Mouse (Mus musculus) macrophage (primary cell): ENCODE results near the gene A930017K11Rik. TPM values are rescaled to one million over a fixed set of nuclear protein-coding genes. Genes with fewer than 3 reads are reported as not detected.

ENCODE experiments used
- polyA plus RNA-seq: library from polyadenylated mRNA; stranded (reverse); fragments of 250-400 nt; gene quantifications from 3 replicates; pipeline ENCODE4 v1.2.4, GENCODE M21; 2018; ENCODE audit warnings: inconsistent platforms

A930017K11Rik gene
- polyA plus RNA-seq, 1 experiment from 2014 or later = not detected

Other genes starting within 250 kb of the A930017K11Rik start
- not detected in 3 replicates for gene Gng13, start 235.4 kb downstream of the A930017K11Rik start, polyA plus RNA-seq
- 0.80 to 5.9 TPM (median 1.1 TPM) in 3 replicates for gene Chtf18, start 225.1 kb downstream of the A930017K11Rik start, polyA plus RNA-seq
- gene Rpusd1, start 224.9 kb downstream of the A930017K11Rik start, polyA plus RNA-seq = 5.9 to 11.6 TPM (median 7.3 TPM) in 3 replicates
- not detected in 3 replicates for gene Mslnl, start 216.5 kb downstream of the A930017K11Rik start, polyA plus RNA-seq
- gene Msln, start 198.2 kb downstream of the A930017K11Rik start, polyA plus RNA-seq = not detected in 3 replicates
- 19.4 to 20.9 TPM (median 19.5 TPM) in 3 replicates for gene Narfl, start 178.8 kb downstream of the A930017K11Rik start, polyA plus RNA-seq
- 10.9 to 28.1 TPM (median 26.5 TPM) in 3 replicates for gene Haghl, start 166.9 kb downstream of the A930017K11Rik start, polyA plus RNA-seq
- not detected in 3 replicates for gene Ccdc78, start 166.0 kb downstream of the A930017K11Rik start, polyA plus RNA-seq
- 12.9 to 59.3 TPM (median 54.8 TPM) in 3 replicates for gene Fam173a, start 159.7 kb downstream of the A930017K11Rik start, polyA plus RNA-seq
- gene AC134908.4, start 156.9 kb downstream of the A930017K11Rik start, polyA plus RNA-seq = not detected in 3 replicates
- 3.0 to 22.9 TPM (median 8.0 TPM) in 3 replicates for gene Metrn, start 155.4 kb downstream of the A930017K11Rik start, polyA plus RNA-seq
- gene Fbxl16, start 143.5 kb downstream of the A930017K11Rik start, polyA plus RNA-seq = 0.13 to 0.33 TPM (median 0.32 TPM) in 3 replicates
- 8.8 to 13.8 TPM (median 9.0 TPM) in 3 replicates for gene Wdr24, start 128.9 kb downstream of the A930017K11Rik start, polyA plus RNA-seq
- gene Jmjd8, start 123.7 kb downstream of the A930017K11Rik start, polyA plus RNA-seq = 15.2 to 28.3 TPM (median 18.9 TPM) in 3 replicates
- 74.2 to 109 TPM (median 78.5 TPM) in 3 replicates for gene Stub1, start 119.2 kb downstream of the A930017K11Rik start, polyA plus RNA-seq
- gene Rhbdl1, start 115.3 kb downstream of the A930017K11Rik start, polyA plus RNA-seq = 0.16 to 0.97 TPM in 2 of 3 replicates, not detected in the other
- 0.09 to 1.1 TPM (median 0.43 TPM) in 3 replicates for gene Gm20683, start 110.8 kb downstream of the A930017K11Rik start, polyA plus RNA-seq
- gene Rhot2, start 107.7 kb downstream of the A930017K11Rik start, polyA plus RNA-seq = 20.6 to 24.8 TPM (median 22.4 TPM) in 3 replicates
- 1.5 to 2.9 TPM (median 2.5 TPM) in 3 replicates for gene Wdr90, start 91.1 kb downstream of the A930017K11Rik start, polyA plus RNA-seq
- 5.6 to 15.2 TPM (median 7.1 TPM) in 3 replicates for gene Mcrip2, start 83.8 kb downstream of the A930017K11Rik start, polyA plus RNA-seq
- gene Mettl26, start 77.5 kb downstream of the A930017K11Rik start, polyA plus RNA-seq = 3.3 to 5.5 TPM (median 5.2 TPM) in 3 replicates
- 0.13 to 0.32 TPM (median 0.20 TPM) in 3 replicates for gene Wfikkn1, start 71.7 kb downstream of the A930017K11Rik start, polyA plus RNA-seq
- gene Rab40c, start 32.8 kb downstream of the A930017K11Rik start, polyA plus RNA-seq = 13.7 to 21.8 TPM (median 16.8 TPM) in 3 replicates
- 33.1 to 43.2 TPM (median 35.1 TPM) in 3 replicates for gene Pigq, start 7.6 kb downstream of the A930017K11Rik start, polyA plus RNA-seq
- gene Nhlrc4, start 7.6 kb downstream of the A930017K11Rik start, polyA plus RNA-seq = not detected in 3 replicates
- 5.2 to 13.5 TPM (median 5.9 TPM) in 3 replicates for gene Capn15, start 33.2 kb upstream of the A930017K11Rik start, polyA plus RNA-seq
- gene Rab11fip3, start 117.0 kb upstream of the A930017K11Rik start, polyA plus RNA-seq = 5.3 to 7.6 TPM (median 6.3 TPM) in 3 replicates
- 19.8 to 24.2 TPM (median 23.4 TPM) in 3 replicates for gene Decr2, start 137.8 kb upstream of the A930017K11Rik start, polyA plus RNA-seq
- gene Nme4, start 143.0 kb upstream of the A930017K11Rik start, polyA plus RNA-seq = 16.3 to 30.7 TPM (median 17.2 TPM) in 3 replicates
- gene Tmem8, start 160.7 kb upstream of the A930017K11Rik start, polyA plus RNA-seq = 35.3 to 45.1 TPM (median 37.7 TPM) in 3 replicates
- gene Mrpl28, start 170.9 kb upstream of the A930017K11Rik start, polyA plus RNA-seq = 35.9 to 74.0 TPM (median 71.9 TPM) in 3 replicates
- 25.1 to 76.5 TPM (median 25.8 TPM) in 3 replicates for gene Axin1, start 186.1 kb upstream of the A930017K11Rik start, polyA plus RNA-seq
- not detected in 3 replicates for gene Pdia2, start 246.5 kb upstream of the A930017K11Rik start, polyA plus RNA-seq